Mouse (Mus musculus): ENCODE results near the gene Acsl3. TPM values are rescaled to one million over a fixed set of nuclear protein-coding genes. Genes with fewer than 3 reads are reported as not detected.

Acsl3 gene
- polyA plus RNA-seq, 1 experiment from 2014 or later, result 82.5 TPM

DNA sequence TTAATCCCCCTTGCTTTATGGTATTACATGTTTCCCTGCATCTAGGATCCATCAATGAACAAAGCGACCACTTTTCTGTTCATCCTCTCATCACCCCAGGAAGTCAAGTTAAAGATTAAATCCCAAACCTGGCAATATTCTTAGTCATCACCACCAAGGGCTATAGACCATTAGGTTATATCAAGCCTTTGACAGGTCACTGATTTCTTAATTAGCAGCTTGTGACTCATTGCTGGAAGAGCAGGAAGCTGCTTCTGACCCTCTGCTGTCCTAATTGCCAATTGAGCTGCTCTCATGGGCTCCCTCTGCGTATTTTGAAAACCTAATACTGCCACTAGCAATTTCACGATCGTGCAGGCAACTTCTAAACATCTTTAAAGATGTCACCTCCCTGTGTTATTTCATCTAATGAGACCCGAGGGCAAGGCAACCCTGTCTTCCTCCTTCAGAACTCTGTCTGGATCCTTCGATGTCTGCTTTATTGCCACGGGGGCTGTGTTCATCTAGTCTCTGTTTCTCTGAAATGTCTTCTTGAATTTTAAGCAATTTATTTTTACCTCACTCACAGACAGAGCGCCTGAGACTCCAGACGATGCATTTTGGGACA, 72.6 kb downstream of the Acsl3 start:
- no peak overlapping the region for H3K9ac ChIP-seq (ENCODE audit: low read length)
- H3K27ac ChIP-seq (replicated peaks in 1 of 2; ENCODE audit: control insufficient read depth in 1 of 2, insufficient read depth in 1 of 2, low read depth in 2 of 2, low read length in 2 of 2), result no peak overlapping the region
- ATAC-seq (ENCODE audit: insufficient number of reproducible peaks, insufficient read depth, low FRiP score, low read depth), result no peak
- H3K27me3 ChIP-seq (ENCODE audit: control insufficient read depth, insufficient read depth, low read length), result no peaks in the 10 kb centered on the region
- H3K9me3 ChIP-seq (ENCODE audit: control insufficient read depth, low read length), result no peaks in the 10 kb centered on the region
- no peak overlapping the region for H3K4me2 ChIP-seq (ENCODE audit: low read length)
- H3K4me1 ChIP-seq (ENCODE audit: control insufficient read depth in 2 of 2, insufficient read depth in 2 of 2, low read length in 2 of 2), result peaks cover 7 to 16% of the 10 kb centered on the region in 2 experiments; a peak in 2 of 4 replicates
- no peaks in the 10 kb centered on the region for H3K36me3 ChIP-seq (ENCODE audit: control insufficient read depth, insufficient read depth, low read length)
- WGBS, result 79% methylated on average over 9 of the region's 9 CpGs
- H3K4me3 ChIP-seq (ENCODE audit: control insufficient read depth in 1 of 2, insufficient read depth in 1 of 2, low read depth in 1 of 2, low read length in 2 of 2), result no peak overlapping the region

DNA sequence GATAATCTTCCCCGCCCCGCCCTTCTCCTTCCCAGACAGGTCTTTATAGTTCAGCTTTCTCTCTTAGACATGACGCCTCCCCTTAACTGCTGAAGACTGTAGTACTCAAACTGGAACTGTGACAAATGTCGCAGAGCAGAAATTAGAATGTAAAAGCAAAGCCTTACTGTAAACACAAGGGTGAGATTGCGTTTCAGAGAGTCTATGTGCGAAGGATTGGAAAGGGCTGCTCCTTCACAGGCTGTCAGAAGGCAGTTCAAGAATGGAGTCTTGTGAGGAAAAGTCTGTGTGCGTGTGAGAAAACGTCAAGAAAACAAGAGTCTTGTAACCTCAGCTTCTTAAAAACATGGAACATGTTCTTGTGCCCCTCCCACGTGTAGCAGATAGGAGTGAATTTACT, 74.7 kb downstream of the Acsl3 start:
- no peak for ATAC-seq (ENCODE audit: insufficient number of reproducible peaks, insufficient read depth, low FRiP score, low read depth)
- 77% methylated on average over 9 of the region's 9 CpGs for WGBS
- Histone ChIP-seq H3K9ac (ENCODE audit: low read length) (no peak overlapping the region), H3K27ac (replicated peaks in 1 of 2; ENCODE audit: control insufficient read depth in 1 of 2, insufficient read depth in 1 of 2, low read depth in 2 of 2, low read length in 2 of 2) (no peak overlapping the region), H3K4me1 (ENCODE audit: control insufficient read depth in 2 of 2, insufficient read depth in 2 of 2, low read length in 2 of 2) (peaks cover 5 to 7% of the 10 kb centered on the region in 2 experiments; a peak in 3 of 4 replicates), H3K9me3 (ENCODE audit: control insufficient read depth, low read length) (no peaks in the 10 kb centered on the region), H3K4me3 (ENCODE audit: control insufficient read depth in 1 of 2, insufficient read depth in 1 of 2, low read depth in 1 of 2, low read length in 2 of 2) (no peak overlapping the region), H3K36me3 (ENCODE audit: control insufficient read depth, insufficient read depth, low read length) (no peaks in the 10 kb centered on the region), H3K4me2 (ENCODE audit: low read length) (no peak overlapping the region), H3K27me3 (ENCODE audit: control insufficient read depth, insufficient read depth, low read length) (no peaks in the 10 kb centered on the region)

DNA sequence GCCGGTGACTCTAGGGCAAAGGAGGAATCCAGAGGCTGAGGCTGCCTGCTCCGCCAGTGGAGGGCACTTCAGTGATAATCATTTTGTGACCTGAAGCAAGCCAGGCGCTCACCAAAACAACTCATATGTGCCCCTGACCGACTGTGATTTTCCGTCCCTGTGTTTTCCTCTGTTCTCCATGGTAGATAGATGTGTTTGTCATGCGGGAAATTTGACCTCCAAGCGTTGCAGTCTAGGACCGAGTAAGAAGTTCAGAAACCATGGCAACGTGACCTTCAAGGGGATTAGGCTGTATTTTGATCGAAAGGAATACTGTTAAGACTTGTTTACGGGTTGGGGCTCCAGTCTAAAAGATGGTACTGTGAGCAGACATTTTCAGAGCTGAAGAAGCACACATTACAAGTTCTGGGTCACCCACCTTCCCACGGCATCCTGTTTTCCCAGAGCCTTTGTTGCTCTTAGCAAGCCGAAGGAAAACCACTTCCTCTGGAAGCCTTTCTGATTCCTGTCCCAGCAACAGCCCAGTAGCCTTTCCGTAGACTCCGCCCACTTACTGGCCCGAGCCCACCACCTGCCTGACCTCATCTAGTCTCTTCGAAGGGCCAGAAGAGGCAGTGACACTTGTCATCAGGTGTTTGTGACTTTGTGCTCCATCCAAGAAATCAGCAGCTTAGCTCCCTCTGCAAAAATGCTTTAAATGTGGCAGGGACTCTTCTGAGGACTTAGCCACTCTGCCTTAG, 76.8 kb downstream of the Acsl3 start:
- Histone ChIP-seq H3K27me3 (ENCODE audit: control insufficient read depth, insufficient read depth, low read length) (no peaks in the 10 kb centered on the region), H3K36me3 (ENCODE audit: control insufficient read depth, insufficient read depth, low read length) (no peaks in the 10 kb centered on the region), H3K4me1 (ENCODE audit: control insufficient read depth in 2 of 2, insufficient read depth in 2 of 2, low read length in 2 of 2) (peaks cover 10 to 11% of the 10 kb centered on the region in 2 experiments; a peak in 3 of 4 replicates), H3K9me3 (ENCODE audit: control insufficient read depth, low read length) (no peaks in the 10 kb centered on the region), H3K27ac (replicated peaks in 1 of 2; ENCODE audit: control insufficient read depth in 1 of 2, insufficient read depth in 1 of 2, low read depth in 2 of 2, low read length in 2 of 2) (0 out of 4 replicates have a peak overlapping the region, but pooled peaks of 1 of the 2 experiments have one; percentile 19), H3K9ac (ENCODE audit: low read length) (no peak overlapping the region), H3K4me3 (ENCODE audit: control insufficient read depth in 1 of 2, insufficient read depth in 1 of 2, low read depth in 1 of 2, low read length in 2 of 2) (no peak overlapping the region), H3K4me2 (ENCODE audit: low read length) (no peak overlapping the region)
- WGBS, result 50% methylated on average over 17 of the region's 17 CpGs
- no peak for ATAC-seq (ENCODE audit: insufficient number of reproducible peaks, insufficient read depth, low FRiP score, low read depth)

DNA sequence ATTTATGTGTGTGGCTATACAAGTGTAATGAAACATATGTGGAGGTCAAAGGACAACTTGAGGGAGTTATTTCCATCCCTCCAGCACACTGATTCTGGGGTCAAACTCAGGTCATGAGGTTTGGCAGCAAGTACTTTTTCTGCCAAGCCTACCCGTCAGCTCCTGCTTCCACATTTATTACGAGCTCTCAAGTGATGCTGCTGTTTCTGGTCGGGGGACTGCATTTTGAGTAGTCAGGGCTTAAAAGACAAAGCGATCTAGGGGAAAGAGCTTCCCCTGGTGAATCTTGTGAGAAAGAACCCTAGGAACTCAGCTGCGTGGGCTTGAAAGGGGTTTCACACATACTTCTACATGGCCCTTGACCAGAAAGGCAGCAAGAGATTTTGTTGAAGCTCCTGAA, 80.0 kb downstream of the Acsl3 start:
- ATAC-seq (ENCODE audit: insufficient number of reproducible peaks, insufficient read depth, low FRiP score, low read depth), result no peak
- H3K4me2 ChIP-seq (ENCODE audit: low read length), result no peak overlapping the region
- no peak overlapping the region for H3K9ac ChIP-seq (ENCODE audit: low read length)
- no peak overlapping the region for H3K4me3 ChIP-seq (ENCODE audit: control insufficient read depth in 1 of 2, insufficient read depth in 1 of 2, low read depth in 1 of 2, low read length in 2 of 2)
- no peaks in the 10 kb centered on the region for H3K9me3 ChIP-seq (ENCODE audit: control insufficient read depth, low read length)
- WGBS, result 41% methylated on average over 5 of the region's 5 CpGs
- H3K27ac ChIP-seq (replicated peaks in 1 of 2; ENCODE audit: control insufficient read depth in 1 of 2, insufficient read depth in 1 of 2, low read depth in 2 of 2, low read length in 2 of 2), result peak overlapping the region in 1 of 2 experiments; percentile 33; a peak in 1 of 4 replicates
- no peaks in the 10 kb centered on the region for H3K36me3 ChIP-seq (ENCODE audit: control insufficient read depth, insufficient read depth, low read length)
- no peaks in the 10 kb centered on the region for H3K27me3 ChIP-seq (ENCODE audit: control insufficient read depth, insufficient read depth, low read length)
- peaks cover 10 to 11% of the 10 kb centered on the region in 2 experiments; a peak in 3 of 4 replicates for H3K4me1 ChIP-seq (ENCODE audit: control insufficient read depth in 2 of 2, insufficient read depth in 2 of 2, low read length in 2 of 2)

DNA sequence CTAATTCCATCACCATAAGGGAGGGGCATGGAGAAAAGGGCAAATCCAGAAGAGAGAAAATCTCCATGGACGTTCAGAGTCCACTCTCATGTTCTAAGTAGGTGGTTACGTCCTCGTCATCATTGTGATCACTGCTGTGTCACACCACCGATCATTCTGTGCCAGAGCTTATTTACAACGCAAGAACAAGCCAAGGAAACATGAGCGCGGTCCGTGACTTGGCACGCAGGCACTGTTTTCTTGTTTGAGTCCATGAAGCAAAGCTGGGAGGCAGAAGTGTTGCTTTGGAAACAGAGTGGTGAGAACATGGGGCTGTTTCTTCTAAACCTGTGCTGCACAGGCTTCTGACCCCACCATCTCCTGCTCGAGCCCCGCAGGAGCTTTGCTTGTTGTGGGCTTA, 83.1 kb downstream of the Acsl3 start:
- 92% methylated on average over 11 of the region's 11 CpGs for WGBS
- no peak overlapping the region for H3K4me3 ChIP-seq (ENCODE audit: control insufficient read depth in 1 of 2, insufficient read depth in 1 of 2, low read depth in 1 of 2, low read length in 2 of 2)
- no peak overlapping the region for H3K9ac ChIP-seq (ENCODE audit: low read length)
- H3K27ac ChIP-seq (replicated peaks in 1 of 2; ENCODE audit: control insufficient read depth in 1 of 2, insufficient read depth in 1 of 2, low read depth in 2 of 2, low read length in 2 of 2), result no peak overlapping the region
- H3K4me2 ChIP-seq (ENCODE audit: low read length), result no peak overlapping the region
- no peak for ATAC-seq (ENCODE audit: insufficient number of reproducible peaks, insufficient read depth, low FRiP score, low read depth)
- H3K9me3 ChIP-seq (ENCODE audit: control insufficient read depth, low read length), result no peaks in the 10 kb centered on the region
- no peaks in the 10 kb centered on the region for H3K36me3 ChIP-seq (ENCODE audit: control insufficient read depth, insufficient read depth, low read length)
- peaks cover 8 to 18% of the 10 kb centered on the region in 2 experiments for H3K4me1 ChIP-seq (ENCODE audit: control insufficient read depth in 2 of 2, insufficient read depth in 2 of 2, low read length in 2 of 2)
- no peaks in the 10 kb centered on the region for H3K27me3 ChIP-seq (ENCODE audit: control insufficient read depth, insufficient read depth, low read length)

DNA sequence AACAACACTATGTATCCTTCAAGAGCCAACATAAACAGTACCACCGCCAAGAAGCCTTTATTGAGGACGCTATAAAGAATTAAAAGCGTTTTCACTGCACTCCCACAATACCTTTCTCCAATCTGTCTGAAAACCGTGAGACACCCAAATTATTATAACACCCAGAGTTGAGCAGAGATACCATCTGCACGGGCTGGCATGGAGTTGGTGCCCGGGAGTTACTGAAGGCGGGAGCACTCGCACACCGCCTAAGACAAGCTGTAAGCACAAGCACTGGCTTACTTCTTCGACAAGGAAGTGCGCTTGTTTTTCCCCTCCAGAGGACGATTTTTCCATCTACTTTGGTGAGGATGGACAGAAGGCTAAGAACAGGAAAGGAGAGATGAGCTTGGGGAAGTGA, 84.6 kb downstream of the Acsl3 start:
- Histone ChIP-seq H3K9me3 (ENCODE audit: control insufficient read depth, low read length) (0 out of 2 replicates have a peak, but pooled peaks cover under 1% of the 10 kb centered on the region), H3K4me1 (ENCODE audit: control insufficient read depth in 2 of 2, insufficient read depth in 2 of 2, low read length in 2 of 2) (peaks cover 8 to 23% of the 10 kb centered on the region in 2 experiments), H3K9ac (ENCODE audit: low read length) (no peak overlapping the region), H3K36me3 (ENCODE audit: control insufficient read depth, insufficient read depth, low read length) (no peaks in the 10 kb centered on the region), H3K27me3 (ENCODE audit: control insufficient read depth, insufficient read depth, low read length) (no peaks in the 10 kb centered on the region), H3K27ac (replicated peaks in 1 of 2; ENCODE audit: control insufficient read depth in 1 of 2, insufficient read depth in 1 of 2, low read depth in 2 of 2, low read length in 2 of 2) (no peak overlapping the region), H3K4me3 (ENCODE audit: control insufficient read depth in 1 of 2, insufficient read depth in 1 of 2, low read depth in 1 of 2, low read length in 2 of 2) (no peak overlapping the region), H3K4me2 (ENCODE audit: low read length) (no peak overlapping the region)
- no peak for ATAC-seq (ENCODE audit: insufficient number of reproducible peaks, insufficient read depth, low FRiP score, low read depth)
- WGBS, result 76% methylated on average over 12 of the region's 12 CpGs

DNA sequence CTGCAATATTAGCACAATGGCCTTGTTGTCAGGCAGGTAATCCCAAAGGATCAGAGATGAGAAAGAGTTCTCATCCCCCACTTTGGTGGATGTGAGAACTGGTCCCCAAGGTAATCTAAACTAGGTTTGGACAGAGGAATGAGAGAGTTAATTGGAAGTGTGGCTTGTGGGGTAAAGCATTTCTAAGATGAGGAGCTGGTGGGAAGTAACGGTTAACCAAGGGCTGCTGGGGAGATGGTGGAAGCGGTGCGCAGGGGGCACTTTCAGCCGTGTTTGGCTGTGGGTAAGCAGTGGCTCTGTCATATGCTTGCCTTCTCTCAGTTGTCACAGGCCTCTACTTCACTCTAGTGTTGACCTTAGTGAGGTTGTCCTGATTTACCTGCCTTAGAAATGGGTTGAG, 85.7 kb downstream of the Acsl3 start:
- H3K36me3 ChIP-seq (ENCODE audit: control insufficient read depth, insufficient read depth, low read length), result no peaks in the 10 kb centered on the region
- 89% methylated on average over 4 of the region's 4 CpGs for WGBS
- H3K4me1 ChIP-seq (ENCODE audit: control insufficient read depth in 2 of 2, insufficient read depth in 2 of 2, low read length in 2 of 2), result peaks cover 5 to 17% of the 10 kb centered on the region in 2 experiments
- no peak overlapping the region for H3K4me2 ChIP-seq (ENCODE audit: low read length)
- no peak overlapping the region for H3K9ac ChIP-seq (ENCODE audit: low read length)
- H3K27ac ChIP-seq (replicated peaks in 1 of 2; ENCODE audit: control insufficient read depth in 1 of 2, insufficient read depth in 1 of 2, low read depth in 2 of 2, low read length in 2 of 2), result no peak overlapping the region
- no peak for ATAC-seq (ENCODE audit: insufficient number of reproducible peaks, insufficient read depth, low FRiP score, low read depth)
- H3K4me3 ChIP-seq (ENCODE audit: control insufficient read depth in 1 of 2, insufficient read depth in 1 of 2, low read depth in 1 of 2, low read length in 2 of 2), result no peak overlapping the region
- H3K9me3 ChIP-seq (ENCODE audit: control insufficient read depth, low read length), result 0 out of 2 replicates have a peak, but pooled peaks cover 3% of the 10 kb centered on the region
- H3K27me3 ChIP-seq (ENCODE audit: control insufficient read depth, insufficient read depth, low read length), result no peaks in the 10 kb centered on the region
